Mouse (Mus musculus) hindbrain, embryonic 12.5 days (tissue): Measurements from ENCODE around the gene Dgki. TPM values are rescaled to one million over a fixed set of nuclear protein-coding genes. Genes with fewer than 3 reads are reported as not detected.

Experiments used
- ATAC-seq: fragments of 200-750 bp; cut with Nextera tagmentation; 2 replicates; pipeline ENCODE4 v1.8.0; 2017; ENCODE audit warnings: moderate TSS enrichment; ENCODE audit not compliant: low FRiP score
- H3K27ac ChIP-seq: fragments of 300-500 bp; sonication (generic); 2 replicates; pipeline ENCODE4 v1.5.1; 2016; ENCODE audit warnings: mild to moderate bottlenecking
- H3K27me3 ChIP-seq: fragments of 300-500 bp; sonication (generic); 2 replicates; pipeline ENCODE4 v1.6.1; 2016; ENCODE audit warnings: mild to moderate bottlenecking
- H3K36me3 ChIP-seq: fragments of 300-500 bp; sonication (generic); 2 replicates; pipeline ENCODE4 v1.6.1; 2016; ENCODE audit warnings: mild to moderate bottlenecking
- H3K4me1 ChIP-seq: fragments of 300-500 bp; sonication (generic); 2 replicates; pipeline ENCODE4 v1.6.1; 2016
- H3K4me2 ChIP-seq: fragments of 300-500 bp; sonication (generic); replicated peaks from 2 replicates; pipeline ENCODE4 v1.6.1; 2016; ENCODE audit warnings: mild to moderate bottlenecking
- H3K4me3 ChIP-seq: fragments of 300-500 bp; sonication (generic); 2 replicates; pipeline ENCODE4 v1.5.1; 2016; ENCODE audit warnings: mild to moderate bottlenecking
- H3K9ac ChIP-seq: fragments of 300-500 bp; sonication (generic); 2 replicates; pipeline ENCODE4 v1.6.1; 2016; ENCODE audit warnings: mild to moderate bottlenecking, moderate library complexity
- H3K9me3 ChIP-seq: fragments of 300-500 bp; sonication (generic); replicated peaks from 2 replicates; pipeline ENCODE4 v1.6.1; 2016; ENCODE audit warnings: mild to moderate bottlenecking
- WGBS: fragments of 180-500 bp; shearing (Covaris S2); methylation state at CpG from one replicate; pipeline ENCODE4 v1.1.7; 2016; 5-methylcytosine and 5-hydroxymethylcytosine counted together
- polyA plus RNA-seq: library from polyadenylated mRNA; unstranded; fragments of >200 nt; fragmentation: Nextera tagmentation; extraction: Ambion mirVana; gene quantifications from 2 replicates; pipeline ENCODE4 v1.2.1, GENCODE M21; 2016

Dgki gene
- polyA plus RNA-seq, 1 experiment from 2014 or later, result 4.2 TPM

- H3K4me2 ChIP-seq, result no peak overlapping the region
- H3K9me3 ChIP-seq, result no peaks in the 10 kb centered on the region
- no peak overlapping the region for H3K27ac ChIP-seq
- H3K4me3 ChIP-seq, result no peak overlapping the region
- H3K4me1 ChIP-seq, result peaks cover 22% of the 10 kb centered on the region
- H3K36me3 ChIP-seq, result no peaks in the 10 kb centered on the region
- no peak overlapping the region for H3K9ac ChIP-seq
- ATAC-seq, result no peak
- WGBS, result 79% methylated on average over 5 of the region's 5 CpGs
- no peaks in the 10 kb centered on the region for H3K27me3 ChIP-seq
Measured at GRCm38 (mm10) chr6:36904911-36905310, 395.1 kb downstream of the Dgki start.

- ATAC-seq, result peak; percentile 71
Measured at GRCm38 (mm10) chr6:36903821-36904220, 396.2 kb downstream of the Dgki start.

GRCm38 (mm10) chr6:36903159-36903794 lies 396.7 kb downstream of the Dgki start:
- Histone ChIP-seq H3K4me2 (no peak overlapping the region; the same call in 1 of the 2 replicates), H3K36me3 (no peaks in the 10 kb centered on the region), H3K27me3 (no peaks in the 10 kb centered on the region), H3K27ac (peak overlapping the region; percentile 25), H3K4me3 (no peak overlapping the region), H3K4me1 (peaks cover 22% of the 10 kb centered on the region), H3K9me3 (no peaks in the 10 kb centered on the region), H3K9ac (no peak overlapping the region)
- 11% methylated on average over 8 of the region's 8 CpGs for WGBS
- ATAC-seq, result peak; percentile 86

More at GRCm38 (mm10) chr6:36903821-36904220, 396.2 kb downstream of the Dgki start:
- Histone ChIP-seq H3K4me1 (peaks cover 22% of the 10 kb centered on the region), H3K9me3 (no peaks in the 10 kb centered on the region), H3K36me3 (no peaks in the 10 kb centered on the region), H3K4me3 (no peak overlapping the region), H3K4me2 (no peak overlapping the region; the same call in 1 of the 2 replicates), H3K9ac (no peak overlapping the region), H3K27ac (peak overlapping the region; percentile 25), H3K27me3 (no peaks in the 10 kb centered on the region)
- WGBS, result 16% methylated on average over 5 of the region's 5 CpGs

- peaks cover 19% of the 10 kb centered on the region for H3K4me1 ChIP-seq
Measured at GRCm38 (mm10) chr6:36899872-36900271, 400.1 kb downstream of the Dgki start.

GRCm38 (mm10) chr6:36898412-36898811 lies 401.6 kb downstream of the Dgki start:
- H3K4me3 ChIP-seq, result no peak overlapping the region
- ATAC-seq, result no peak
- no peaks in the 10 kb centered on the region for H3K27me3 ChIP-seq
- peaks cover 8% of the 10 kb centered on the region for H3K4me1 ChIP-seq
- H3K4me2 ChIP-seq, result no peak overlapping the region
- WGBS, result 83% methylated on average over 6 of the region's 6 CpGs
- H3K9ac ChIP-seq, result no peak overlapping the region
- H3K9me3 ChIP-seq, result no peaks in the 10 kb centered on the region
- no peaks in the 10 kb centered on the region for H3K36me3 ChIP-seq
- no peak overlapping the region for H3K27ac ChIP-seq

More at GRCm38 (mm10) chr6:36899872-36900271, 400.1 kb downstream of the Dgki start:
- Histone ChIP-seq H3K27ac (no peak overlapping the region), H3K4me2 (no peak overlapping the region), H3K36me3 (no peaks in the 10 kb centered on the region), H3K4me3 (no peak overlapping the region), H3K9me3 (no peaks in the 10 kb centered on the region), H3K27me3 (no peaks in the 10 kb centered on the region), H3K9ac (no peak overlapping the region)
- no peak for ATAC-seq
- 88% methylated on average over 4 of the region's 4 CpGs for WGBS

- Histone ChIP-seq H3K36me3 (no peaks in the 10 kb centered on the region), H3K27ac (no peak overlapping the region), H3K9me3 (no peaks in the 10 kb centered on the region), H3K4me2 (no peak overlapping the region), H3K4me3 (no peak overlapping the region), H3K4me1 (peaks cover 1% of the 10 kb centered on the region; the same call in 1 of the 2 replicates), H3K9ac (no peak overlapping the region), H3K27me3 (no peaks in the 10 kb centered on the region)
- WGBS, result 68% methylated on average over 3 of the region's 3 CpGs
- ATAC-seq, result no peak
Measured at GRCm38 (mm10) chr6:36897616-36898149, 402.3 kb downstream of the Dgki start.

GRCm38 (mm10) chr6:36896656-36897055 lies 403.3 kb downstream of the Dgki start:
- H3K4me2 ChIP-seq, result no peak overlapping the region
- no peaks in the 10 kb centered on the region for H3K27me3 ChIP-seq
- H3K27ac ChIP-seq, result no peak overlapping the region
- no peaks in the 10 kb centered on the region for H3K9me3 ChIP-seq
- WGBS, result 71% methylated on average over 2 of the region's 2 CpGs
- H3K9ac ChIP-seq, result no peak overlapping the region
- no peak for ATAC-seq
- 0 out of 2 replicates have a peak, but pooled peaks cover 5% of the 10 kb centered on the region for H3K4me1 ChIP-seq
- H3K4me3 ChIP-seq, result no peak overlapping the region
- H3K36me3 ChIP-seq, result no peaks in the 10 kb centered on the region

- ATAC-seq, result no peak
Measured at GRCm38 (mm10) chr6:36891820-36892219, 408.2 kb downstream of the Dgki start.

GRCm38 (mm10) chr6:36890776-36891175 lies 409.2 kb downstream of the Dgki start:
- 58% methylated on average over 2 of the region's 2 CpGs for WGBS
- no peak overlapping the region for H3K4me3 ChIP-seq
- no peaks in the 10 kb centered on the region for H3K27me3 ChIP-seq
- no peak overlapping the region for H3K4me2 ChIP-seq
- no peak for ATAC-seq
- no peaks in the 10 kb centered on the region for H3K9me3 ChIP-seq
- peak overlapping the region; percentile 35; the same call in 1 of the 2 replicates for H3K27ac ChIP-seq
- H3K36me3 ChIP-seq, result no peaks in the 10 kb centered on the region
- peaks cover 13% of the 10 kb centered on the region for H3K4me1 ChIP-seq
- no peak overlapping the region for H3K9ac ChIP-seq

More at GRCm38 (mm10) chr6:36891820-36892219, 408.2 kb downstream of the Dgki start:
- 77% methylated on average over 5 of the region's 5 CpGs for WGBS
- Histone ChIP-seq H3K4me2 (no peak overlapping the region), H3K36me3 (no peaks in the 10 kb centered on the region), H3K27ac (0 out of 2 replicates have a peak overlapping the region, but pooled peaks have one; percentile 26), H3K27me3 (no peaks in the 10 kb centered on the region), H3K9ac (no peak overlapping the region), H3K4me3 (no peak overlapping the region), H3K4me1 (peaks cover 13% of the 10 kb centered on the region), H3K9me3 (no peaks in the 10 kb centered on the region)

- H3K9ac ChIP-seq, result no peak overlapping the region
- H3K4me1 ChIP-seq, result peaks cover 13% of the 10 kb centered on the region
- H3K4me2 ChIP-seq, result no peak overlapping the region
- H3K27ac ChIP-seq, result no peak overlapping the region
- peak; percentile 48; the same call in 1 of the 2 replicates for ATAC-seq
- no peaks in the 10 kb centered on the region for H3K27me3 ChIP-seq
- WGBS, result 11% methylated on average over 5 of the region's 5 CpGs
- H3K36me3 ChIP-seq, result no peaks in the 10 kb centered on the region
- no peak overlapping the region for H3K4me3 ChIP-seq
- H3K9me3 ChIP-seq, result no peaks in the 10 kb centered on the region
Measured at GRCm38 (mm10) chr6:36890296-36890695, 409.7 kb downstream of the Dgki start.

- ATAC-seq, result no peak
Measured at GRCm38 (mm10) chr6:36881309-36881708, 418.7 kb downstream of the Dgki start.

GRCm38 (mm10) chr6:36880643-36881263 lies 419.2 kb downstream of the Dgki start:
- no peaks in the 10 kb centered on the region for H3K9me3 ChIP-seq
- no peak overlapping the region for H3K4me2 ChIP-seq
- peak; percentile 64; the same call in 1 of the 2 replicates for ATAC-seq
- no peak overlapping the region for H3K9ac ChIP-seq
- peaks cover 16% of the 10 kb centered on the region for H3K4me1 ChIP-seq
- H3K27me3 ChIP-seq, result no peaks in the 10 kb centered on the region
- no peak overlapping the region for H3K4me3 ChIP-seq
- 6% methylated on average over 7 of the region's 7 CpGs for WGBS
- no peaks in the 10 kb centered on the region for H3K36me3 ChIP-seq
- H3K27ac ChIP-seq, result peak overlapping the region; percentile 18; the same call in 1 of the 2 replicates

More at GRCm38 (mm10) chr6:36881309-36881708, 418.7 kb downstream of the Dgki start:
- 0 out of 2 replicates have a peak overlapping the region, but pooled peaks have one; percentile 13 for H3K27ac ChIP-seq
- H3K9me3 ChIP-seq, result no peaks in the 10 kb centered on the region
- H3K4me1 ChIP-seq, result peaks cover 14% of the 10 kb centered on the region
- H3K9ac ChIP-seq, result no peak overlapping the region
- no peak overlapping the region for H3K4me2 ChIP-seq
- WGBS, result 13% methylated on average over 4 of the region's 4 CpGs
- H3K36me3 ChIP-seq, result no peaks in the 10 kb centered on the region
- no peaks in the 10 kb centered on the region for H3K27me3 ChIP-seq
- H3K4me3 ChIP-seq, result no peak overlapping the region
